Comparison of ENCODE assay signal across 27 mouse cellular contexts in genomic region chr12:17329259-17329658, GRCm38 (mm10). TPM values are rescaled to one million over a fixed set of nuclear protein-coding genes. Genes with fewer than 3 reads are reported as not detected.
A peak's percentile ranks its signal among the peaks of the same experiment; 100 is the strongest.
DNase-seq lines count a peak whose midpoint lies in the region; ATAC-seq and TF ChIP-seq lines count a peak whose summit lies in the region.
"Had no signal": no experiment of that assay in that cellular context is flagged by ENCODE, and none has a peak within 500 bp of the region (broad histone marks: within the 10 kb centered on the region; RNA-seq: fewer than 3 reads in every experiment).

Gene Atp6v1c2 (minus strand): TSS chr12:17329359.

- whole genome bisulfite sequencing in kidney, adult 2 months: 71% methylated on average over 3 of the region's 3 CpGs
- whole genome bisulfite sequencing in lung, adult 2 months: 64% methylated on average over 3 of the region's 3 CpGs
- WGBS in stomach, postnatal 0 days: 52% methylated on average over 3 of the region's 3 CpGs

- no peaks in the 10 kb centered on the region for H3K27me3 ChIP-seq in kidney, adult 2 months (replicated peaks; ENCODE audit: control insufficient read depth, insufficient read depth, low read length)
- peaks cover 8% of the 10 kb centered on the region for H3K27me3 ChIP-seq in CH12.LX (replicated peaks)
- no peaks in the 10 kb centered on the region; the same call in 1 of the 2 replicates for H3K27me3 ChIP-seq in stomach, postnatal 0 days (ENCODE audit: control insufficient read depth, insufficient read depth, low read length)

- DNase-seq in kidney, adult 2 months: no peak
- no peak for DNase-seq in kidney, adult 18-20 months
- DNase-seq in lung, adult 2 months: no peak
- no peak for DNase-seq in lung, postnatal 36 days
- DNase-seq in CH12.LX (ENCODE audit: extremely low read depth): no peak
- DNase-seq in stomach, postnatal 0 days (ENCODE audit: low spot score): no peak
- no peak for DNase-seq in frontal cortex, postnatal 25 days (ENCODE audit: low spot score in 2 of 2)
- DNase-seq: adrenal gland, adult 2 months; adrenal gland, postnatal 10 days; adrenal gland, postnatal 25 days; B cell, adult 2 months; cerebellum, adult 11 months; cerebellum, adult 18-20 months; cerebellum, adult 8-10 months; cerebellum, adult 9-11 months; cerebellum, postnatal 14 days; cerebellum, postnatal 36 days; embryo, embryonic 11 days had no signal

- H3K4me2 ChIP-seq in CH12.LX (ENCODE audit: insufficient read depth, low read depth, poor library complexity, severe bottlenecking): peak within 1 kb of the TSS; percentile 9; the same call in 1 of the 2 replicates
- no peak within 1 kb of the TSS for H3K4me2 ChIP-seq in stomach, postnatal 0 days (replicated peaks; ENCODE audit: low read depth)
- H3K4me2 ChIP-seq: embryonic facial prominence, embryonic 13.5 days; embryonic facial prominence, embryonic 15.5 days; forebrain, embryonic 12.5 days had no signal

- no peak within 1 kb of the TSS for H3K4me3 ChIP-seq in kidney, adult 2 months (ENCODE audit: insufficient read depth, low read depth, low read length)
- no peak within 1 kb of the TSS for H3K4me3 ChIP-seq in lung, adult 2 months (replicated peaks; ENCODE audit: extremely low read depth, low read depth, low read length)
- no peak within 1 kb of the TSS for H3K4me3 ChIP-seq in CH12.LX (replicated peaks in 1 of 3; ENCODE audit: low read depth in 2 of 3, low read length in 2 of 3, poor library complexity in 1 of 3)
- no peak within 1 kb of the TSS for H3K4me3 ChIP-seq in stomach, postnatal 0 days (ENCODE audit: low read depth, low read length)
- H3K4me3 ChIP-seq: embryonic facial prominence, embryonic 13.5 days; embryonic facial prominence, embryonic 15.5 days; erythroblast, embryonic 14.5 days; forebrain, embryonic 10.5 days; forebrain, embryonic 12.5 days had no signal

- in situ Hi-C loops in CH12.LX (cut with MboI; ENCODE audit: low pct_ligation_motif_present, low pct_unique_long_range_greater_than_20kb, low sequenced_read_pairs): no loop called here

- H3K79me2 ChIP-seq in CH12.LX (replicated peaks; ENCODE audit: control insufficient read depth, extremely low read depth, insufficient read depth, poor library complexity, severe bottlenecking): no peaks in the 10 kb centered on the region

- TF ChIP-seq RAD21 in CH12.LX (IDR thresholded peaks at IDR 0.05; ENCODE audit: low read depth, low read length): no peak

- no peak within 1 kb of the TSS for H3K9ac ChIP-seq in CH12.LX (ENCODE audit: insufficient read depth, low read depth)
- no peak within 1 kb of the TSS for H3K9ac ChIP-seq in stomach, postnatal 0 days (ENCODE audit: low read length)
- H3K9ac ChIP-seq: embryonic facial prominence, embryonic 13.5 days; embryonic facial prominence, embryonic 15.5 days; forebrain, embryonic 12.5 days had no signal

- no peak for TF ChIP-seq EP300 in CH12.LX (IDR thresholded peaks at IDR 0.05; ENCODE audit: low read length)
- TF ChIP-seq EP300 in stomach, postnatal 0 days (optimal IDR thresholded peaks at IDR 0.05): no peak

- no peak for TF ChIP-seq CTCF in kidney, adult 2 months (conservative IDR thresholded peaks at IDR 0.05; ENCODE audit: insufficient read depth, insufficient read length, low read depth, low read length)
- TF ChIP-seq CTCF in lung, adult 2 months (IDR thresholded peaks at IDR 0.05; ENCODE audit: insufficient read depth, low read length): no peak
- no peak for TF ChIP-seq CTCF in CH12.LX (conservative IDR thresholded peaks at IDR 0.05 in 1 of 2, IDR thresholded peaks at IDR 0.05 in 1 of 2; ENCODE audit: low read depth in 2 of 2, low read length in 2 of 2)
- no peak for TF ChIP-seq CTCF in stomach, postnatal 0 days (IDR thresholded peaks at IDR 0.05; ENCODE audit: low read depth)

- H3K27ac ChIP-seq in kidney, adult 2 months (ENCODE audit: insufficient read depth, low read depth, low read length): no peak within 1 kb of the TSS
- no peak within 1 kb of the TSS for H3K27ac ChIP-seq in CH12.LX (ENCODE audit: insufficient read depth, low read depth)
- H3K27ac ChIP-seq in stomach, postnatal 0 days (replicated peaks): 0 out of 2 replicates have a peak within 1 kb of the TSS, but pooled peaks have one; percentile 13
- H3K27ac ChIP-seq: embryonic facial prominence, embryonic 13.5 days; embryonic facial prominence, embryonic 15.5 days; forebrain, embryonic 10.5 days; forebrain, embryonic 12.5 days had no signal

- no peaks in the 10 kb centered on the region for H3K36me3 ChIP-seq in kidney, adult 2 months (ENCODE audit: control insufficient read depth, insufficient read depth, low read length)
- no peaks in the 10 kb centered on the region for H3K36me3 ChIP-seq in CH12.LX (replicated peaks in 1 of 2; ENCODE audit: control insufficient read depth in 1 of 2, insufficient read depth in 1 of 2, low read length in 1 of 2)
- H3K36me3 ChIP-seq in stomach, postnatal 0 days (ENCODE audit: control insufficient read depth, insufficient read depth, low read length): no peaks in the 10 kb centered on the region
- H3K36me3 ChIP-seq: embryonic facial prominence, embryonic 13.5 days; embryonic facial prominence, embryonic 15.5 days; forebrain, embryonic 10.5 days; forebrain, embryonic 12.5 days had no signal

- ATAC-seq in stomach, postnatal 0 days (ENCODE audit: low FRiP score, low TSS enrichment): no peak
- ATAC-seq: CD4-positive, CD25-positive, alpha-beta regulatory T cell, adult 4 months; forebrain, embryonic 14.5 days had no signal

- dilution Hi-C loops in CH12.LX (cut with MboI; ENCODE audit: extremely low pct_ligation_motif_present, extremely low pct_unique_long_range_greater_than_20kb, low sequenced_read_pairs): no loop called here

- no peak for TF ChIP-seq POLR2A in kidney, adult 2 months (IDR thresholded peaks at IDR 0.05; ENCODE audit: low read depth, low read length)
- TF ChIP-seq POLR2A in lung, adult 2 months (IDR thresholded peaks at IDR 0.05; ENCODE audit: borderline replicate concordance, extremely low read depth, low read depth, low read length): no peak
- TF ChIP-seq POLR2A in CH12.LX (IDR thresholded peaks at IDR 0.05; ENCODE audit: low read depth, low read length): no peak

- H3K9me3 ChIP-seq in CH12.LX (replicated peaks; ENCODE audit: low read length): no peaks in the 10 kb centered on the region
- no peaks in the 10 kb centered on the region for H3K9me3 ChIP-seq in stomach, postnatal 0 days (ENCODE audit: control insufficient read depth, low read length)
- H3K9me3 ChIP-seq: embryonic facial prominence, embryonic 13.5 days; embryonic facial prominence, embryonic 15.5 days; forebrain, embryonic 10.5 days; forebrain, embryonic 12.5 days had no signal

- no peaks in the 10 kb centered on the region for H3K4me1 ChIP-seq in kidney, adult 2 months (ENCODE audit: control insufficient read depth, insufficient read depth, low read length)
- no peaks in the 10 kb centered on the region for H3K4me1 ChIP-seq in lung, adult 2 months (ENCODE audit: control insufficient read depth, insufficient read depth, low read length)
- H3K4me1 ChIP-seq in CH12.LX (ENCODE audit: control insufficient read depth in 1 of 2, insufficient read depth in 2 of 2): peaks cover 0 to 5% of the 10 kb centered on the region in 2 experiments; a peak in 3 of 4 replicates
- H3K4me1 ChIP-seq in stomach, postnatal 0 days (replicated peaks; ENCODE audit: control insufficient read depth, insufficient read depth): no peaks in the 10 kb centered on the region

TF ChIP-seq in CH12.LX, 34 proteins besides CTCF, POLR2A, EP300 and RAD21:
- TF ChIP-seq MXI1 (IDR thresholded peaks at IDR 0.05; ENCODE audit: low read depth, low read length): no peak
- no peak for TF ChIP-seq ETS1 (conservative IDR thresholded peaks at IDR 0.05; ENCODE audit: low read depth, low read length)
- TF ChIP-seq USF2 (conservative IDR thresholded peaks at IDR 0.05; ENCODE audit: low read depth, low read length): no peak
- no peak for TF ChIP-seq BHLHE40 (IDR thresholded peaks at IDR 0.05; ENCODE audit: low read depth, low read length)
- TF ChIP-seq SIN3A (IDR thresholded peaks at IDR 0.05; ENCODE audit: low read length): no peak
- TF ChIP-seq IRF4 (IDR thresholded peaks at IDR 0.05; ENCODE audit: low read depth, low read length): no peak
- no peak for TF ChIP-seq SMC3 (IDR thresholded peaks at IDR 0.05; ENCODE audit: low read depth, low read length)
- TF ChIP-seq TCF12 (IDR thresholded peaks at IDR 0.05; ENCODE audit: low read depth, low read length): no peak

RNA-seq across cellular contexts. Expression of gene Atp6v1c2, which starts in this region (rescaled TPM):
- 32.4 and 39.9 TPM in 2 replicates for polyA plus RNA-seq in kidney, adult 2 months (2012; rRNA removed)
- polyA plus RNA-seq in lung, adult 2 months (2012; rRNA removed): 42.8 and 55.3 TPM in 2 replicates
- total RNA-seq in CH12.LX (2012; rRNA removed) (0.34 and 0.42 TPM in 2 replicates), CH12.LX (2014; rRNA removed) (not detected in 2 replicates)
- polyA plus RNA-seq in CH12.LX (2012; ENCODE audit: insufficient read length, low read depth): 0.19 TPM in 2 replicates
- 14.6 and 16.3 TPM in 2 replicates for polyA plus RNA-seq in stomach, postnatal 0 days (2015; fragmentation: Nextera tagmentation; extraction: Ambion mirVana)
- total RNA-seq: common myeloid progenitor, adult 5-6 weeks; MEL had no signal
- polyA plus RNA-seq: CD4-positive, CD25-positive, alpha-beta regulatory T cell, adult 4 months; erythroblast, embryonic 14.5 days had no signal

Comparison
In these comparisons a context has a peak if more than half of its experiments do, and no peak if none do; other contexts are left out.
1. RNA of gene Atp6v1c2 (polyA plus RNA-seq): 42.8 to 55.3 TPM in lung, adult 2 months, 32.4 to 39.9 TPM in kidney, adult 2 months and 14.6 to 16.3 TPM in stomach, postnatal 0 days; 0.19 TPM in CH12.LX; every median in the first group is over 10 times any median in the second.